Mouse (Mus musculus) neural tube, embryonic 14.5 days (tissue): ENCODE results near the gene Gramd1b. TPM values are rescaled to one million over a fixed set of nuclear protein-coding genes. Genes with fewer than 3 reads are reported as not detected.

Experiments used
- ATAC-seq: fragments of 200-750 bp; cut with Nextera tagmentation; 2 replicates; pipeline ENCODE4 v1.8.0; 2017; ENCODE audit warnings: low read depth, mild to moderate bottlenecking, moderate TSS enrichment, moderate library complexity
- H3K27ac ChIP-seq: fragments of 300-500 bp; sonication (generic); 2 replicates; pipeline ENCODE4 v1.5.1; 2014; ENCODE audit warnings: low read depth, mild to moderate bottlenecking, control low read depth, low read length, moderate library complexity, mixed read lengths
- H3K27me3 ChIP-seq: fragments of 300-500 bp; sonication (generic); 2 replicates; pipeline ENCODE4 v1.6.1; 2014; ENCODE audit warnings: low read length; ENCODE audit not compliant: control insufficient read depth, insufficient read depth
- H3K36me3 ChIP-seq: fragments of 300-500 bp; sonication (generic); 2 replicates; pipeline ENCODE4 v1.6.1; 2014; ENCODE audit warnings: low read length, mixed read lengths; ENCODE audit not compliant: control insufficient read depth, insufficient read depth
- H3K4me1 ChIP-seq: fragments of 300-500 bp; sonication (generic); 2 replicates; pipeline ENCODE4 v1.6.1; 2014; ENCODE audit warnings: low read length; ENCODE audit not compliant: control insufficient read depth, insufficient read depth
- H3K4me2 ChIP-seq: fragments of 300-500 bp; sonication (generic); 2 replicates; pipeline ENCODE4 v1.6.1; 2014; ENCODE audit warnings: mild to moderate bottlenecking, low read depth, low read length, control low read depth
- H3K4me3 ChIP-seq: fragments of 300-500 bp; sonication (generic); 2 replicates; pipeline ENCODE4 v1.5.1; 2014; ENCODE audit warnings: low read depth, low read length, control low read depth, mixed read lengths
- H3K9ac ChIP-seq: fragments of 300-500 bp; sonication (generic); replicated peaks from 2 replicates; pipeline ENCODE4 v1.6.1; 2014; ENCODE audit warnings: low read depth, mild to moderate bottlenecking, control low read depth, low read length, mixed read lengths
- H3K9me3 ChIP-seq: fragments of 300-500 bp; sonication (generic); 2 replicates; pipeline ENCODE4 v1.6.1; 2016; ENCODE audit warnings: low read length; ENCODE audit not compliant: control insufficient read depth
- WGBS: fragments of 180-500 bp; shearing (Covaris S2); extraction: QIAGEN DNeasy Blood & Tissue Kit; methylation state at CpG from one replicate; pipeline ENCODE4 v1.1.7; 2014; 5-methylcytosine and 5-hydroxymethylcytosine counted together
- polyA plus RNA-seq: library from polyadenylated mRNA; unstranded; fragments of >200 nt; fragmentation: Nextera tagmentation; extraction: Ambion mirVana; gene quantifications from 2 replicates; pipeline ENCODE4 v1.2.1, GENCODE M21; 2014

Gramd1b gene
- polyA plus RNA-seq, 1 experiment from 2014 or later = 13.9 TPM

GRCm38 (mm10) chr9:40245974-40246665, 285.1 kb downstream of the Gramd1b start:
- H3K9me3 ChIP-seq = no peaks in the 10 kb centered on the region
- H3K36me3 ChIP-seq = no peaks in the 10 kb centered on the region
- H3K4me2 ChIP-seq = no peak overlapping the region
- no peak overlapping the region for H3K4me3 ChIP-seq
- peaks cover 7% of the 10 kb centered on the region; the same call in 1 of the 2 replicates for H3K4me1 ChIP-seq
- peak overlapping the region; percentile 10; the same call in 1 of the 2 replicates for H3K27ac ChIP-seq
- no peaks in the 10 kb centered on the region for H3K27me3 ChIP-seq
- WGBS = 52% methylated on average over 7 of the region's 7 CpGs
- H3K9ac ChIP-seq = no peak overlapping the region
- ATAC-seq = no peak

- Histone ChIP-seq H3K9ac (no peak overlapping the region), H3K36me3 (no peaks in the 10 kb centered on the region), H3K27ac (peak overlapping the region; percentile 10; the same call in 1 of the 2 replicates), H3K27me3 (no peaks in the 10 kb centered on the region), H3K4me3 (no peak overlapping the region), H3K4me2 (no peak overlapping the region), H3K9me3 (no peaks in the 10 kb centered on the region), H3K4me1 (peaks cover 7% of the 10 kb centered on the region; the same call in 1 of the 2 replicates)
- WGBS = 69% methylated on average over 9 of the region's 9 CpGs
- no peak for ATAC-seq
Observed at GRCm38 (mm10) chr9:40245466-40245865, 285.7 kb downstream of the Gramd1b start.

Other genes starting within 250 kb of the Gramd1b start
- not detected in 2 replicates for gene Gm21915, start 139.2 kb upstream of the Gramd1b start, polyA plus RNA-seq
- gene Clmp, start 154.6 kb upstream of the Gramd1b start, polyA plus RNA-seq = 59.2 and 62.0 TPM in 2 replicates